Mouse (Mus musculus): ENCODE results near the gene Sirpa.

GRCm38 (mm10) chr2:129604032-129604431 is 11.4 kb downstream of the Sirpa start:
- TF ChIP-seq CTCF (IDR thresholded peaks at IDR 0.05; ENCODE audit: insufficient read depth, low read length) (no peak), POLR2A (IDR thresholded peaks at IDR 0.05; ENCODE audit: borderline replicate concordance, extremely low read depth, low read depth, low read length) (no peak)

Measured in lung, adult 2 months (tissue).